Mouse (Mus musculus): Measurements from ENCODE around the gene Sult1a1. TPM values are rescaled to one million over a fixed set of nuclear protein-coding genes. Genes with fewer than 3 reads are reported as not detected.

Gene Sult1a1
- polyA plus RNA-seq, 1 experiment from 2014 or later = 18.5 TPM

- no peak overlapping the region for H3K27ac ChIP-seq (ENCODE audit: low read length)
- no peak overlapping the region for H3K4me2 ChIP-seq (ENCODE audit: low read depth, low read length)
- H3K4me3 ChIP-seq (ENCODE audit: low read length) = no peak overlapping the region
- 77% methylated on average over 8 of the region's 8 CpGs for WGBS
- peaks cover 17% of the 10 kb centered on the region for H3K4me1 ChIP-seq (ENCODE audit: control insufficient read depth, insufficient read depth, low read length)
- no peaks in the 10 kb centered on the region for H3K9me3 ChIP-seq (replicated peaks; ENCODE audit: control insufficient read depth, low read length)
- H3K9ac ChIP-seq (ENCODE audit: low read length) = no peak overlapping the region
- H3K36me3 ChIP-seq (ENCODE audit: control insufficient read depth, insufficient read depth) = peaks cover 2% of the 10 kb centered on the region; the same call in 1 of the 2 replicates
- ATAC-seq (replicated peaks; ENCODE audit: extremely low read depth, insufficient read depth, low FRiP score) = no peak
- H3K27me3 ChIP-seq (ENCODE audit: control insufficient read depth, insufficient read depth, low read length) = no peaks in the 10 kb centered on the region
Measured at GRCm38 (mm10) chr7:126678545-126679341, 2.5 kb upstream of the Sult1a1 start.

GRCm38 (mm10) chr7:126676631-126677220 lies 494 bp upstream of the Sult1a1 start:
- H3K36me3 ChIP-seq (ENCODE audit: control insufficient read depth, insufficient read depth) = peaks cover 14% of the 10 kb centered on the region
- peak overlapping the region; percentile 51; the same call in 1 of the 2 replicates for H3K4me2 ChIP-seq (ENCODE audit: low read depth, low read length)
- ATAC-seq (replicated peaks; ENCODE audit: extremely low read depth, insufficient read depth, low FRiP score) = no peak
- peaks cover 17% of the 10 kb centered on the region for H3K4me1 ChIP-seq (ENCODE audit: control insufficient read depth, insufficient read depth, low read length)
- no peak overlapping the region for H3K4me3 ChIP-seq (ENCODE audit: low read length)
- H3K27me3 ChIP-seq (ENCODE audit: control insufficient read depth, insufficient read depth, low read length) = no peaks in the 10 kb centered on the region
- no peak overlapping the region for H3K9ac ChIP-seq (ENCODE audit: low read length)
- WGBS = 64% methylated on average over 4 of the region's 4 CpGs
- H3K9me3 ChIP-seq (replicated peaks; ENCODE audit: control insufficient read depth, low read length) = no peaks in the 10 kb centered on the region
- H3K27ac ChIP-seq (ENCODE audit: low read length) = peak overlapping the region; percentile 89

- Histone ChIP-seq H3K27ac (ENCODE audit: low read length) (no peak overlapping the region), H3K9ac (ENCODE audit: low read length) (no peak overlapping the region), H3K4me3 (ENCODE audit: low read length) (no peak overlapping the region), H3K9me3 (replicated peaks; ENCODE audit: control insufficient read depth, low read length) (no peaks in the 10 kb centered on the region), H3K36me3 (ENCODE audit: control insufficient read depth, insufficient read depth) (peaks cover 19% of the 10 kb centered on the region), H3K27me3 (ENCODE audit: control insufficient read depth, insufficient read depth, low read length) (no peaks in the 10 kb centered on the region), H3K4me2 (ENCODE audit: low read depth, low read length) (peak overlapping the region; percentile 51; the same call in 1 of the 2 replicates), H3K4me1 (ENCODE audit: control insufficient read depth, insufficient read depth, low read length) (peaks cover 17% of the 10 kb centered on the region)
- ATAC-seq (replicated peaks; ENCODE audit: extremely low read depth, insufficient read depth, low FRiP score) = no peak
- WGBS = 94% methylated on average over 8 of the region's 8 CpGs
Measured at GRCm38 (mm10) chr7:126675104-126675503, 1.1 kb downstream of the Sult1a1 start.

- 88% methylated on average over 9 of the region's 9 CpGs for WGBS
Measured at GRCm38 (mm10) chr7:126672111-126672510, 4.1 kb downstream of the Sult1a1 start.

GRCm38 (mm10) chr7:126670152-126670551 lies 6.1 kb downstream of the Sult1a1 start:
- ATAC-seq (replicated peaks; ENCODE audit: extremely low read depth, insufficient read depth, low FRiP score) = no peak
- H3K9me3 ChIP-seq (replicated peaks; ENCODE audit: control insufficient read depth, low read length) = no peaks in the 10 kb centered on the region
- no peak overlapping the region for H3K4me2 ChIP-seq (ENCODE audit: low read depth, low read length)
- H3K4me1 ChIP-seq (ENCODE audit: control insufficient read depth, insufficient read depth, low read length) = peaks cover 7% of the 10 kb centered on the region; the same call in 1 of the 2 replicates
- no peak overlapping the region for H3K27ac ChIP-seq (ENCODE audit: low read length)
- peaks cover 32% of the 10 kb centered on the region for H3K36me3 ChIP-seq (ENCODE audit: control insufficient read depth, insufficient read depth)
- H3K4me3 ChIP-seq (ENCODE audit: low read length) = no peak overlapping the region
- no peaks in the 10 kb centered on the region for H3K27me3 ChIP-seq (ENCODE audit: control insufficient read depth, insufficient read depth, low read length)
- WGBS = 75% methylated on average over 3 of the region's 3 CpGs
- H3K9ac ChIP-seq (ENCODE audit: low read length) = no peak overlapping the region

More at GRCm38 (mm10) chr7:126672111-126672510, 4.1 kb downstream of the Sult1a1 start:
- Histone ChIP-seq H3K4me2 (ENCODE audit: low read depth, low read length) (no peak overlapping the region), H3K9ac (ENCODE audit: low read length) (no peak overlapping the region), H3K27me3 (ENCODE audit: control insufficient read depth, insufficient read depth, low read length) (no peaks in the 10 kb centered on the region), H3K9me3 (replicated peaks; ENCODE audit: control insufficient read depth, low read length) (no peaks in the 10 kb centered on the region), H3K36me3 (ENCODE audit: control insufficient read depth, insufficient read depth) (peaks cover 19% of the 10 kb centered on the region), H3K27ac (ENCODE audit: low read length) (no peak overlapping the region), H3K4me3 (ENCODE audit: low read length) (no peak overlapping the region), H3K4me1 (ENCODE audit: control insufficient read depth, insufficient read depth, low read length) (peaks cover 22% of the 10 kb centered on the region)
- ATAC-seq (replicated peaks; ENCODE audit: extremely low read depth, insufficient read depth, low FRiP score) = no peak

GRCm38 (mm10) chr7:126668452-126668851 lies 7.8 kb downstream of the Sult1a1 start:
- WGBS = 60% methylated on average over 5 of the region's 5 CpGs
- peaks cover 29% of the 10 kb centered on the region for H3K36me3 ChIP-seq (ENCODE audit: control insufficient read depth, insufficient read depth)
- no peak overlapping the region for H3K4me3 ChIP-seq (ENCODE audit: low read length)
- H3K4me1 ChIP-seq (ENCODE audit: control insufficient read depth, insufficient read depth, low read length) = 0 out of 2 replicates have a peak, but pooled peaks cover 5% of the 10 kb centered on the region
- no peaks in the 10 kb centered on the region for H3K9me3 ChIP-seq (replicated peaks; ENCODE audit: control insufficient read depth, low read length)
- H3K27me3 ChIP-seq (ENCODE audit: control insufficient read depth, insufficient read depth, low read length) = no peaks in the 10 kb centered on the region
- peak overlapping the region; percentile 78 for H3K27ac ChIP-seq (ENCODE audit: low read length)
- no peak overlapping the region for H3K4me2 ChIP-seq (ENCODE audit: low read depth, low read length)
- no peak overlapping the region for H3K9ac ChIP-seq (ENCODE audit: low read length)
- peak; percentile 64 for ATAC-seq (replicated peaks; ENCODE audit: extremely low read depth, insufficient read depth, low FRiP score)

GRCm38 (mm10) chr7:126667495-126668090 lies 8.6 kb downstream of the Sult1a1 start:
- 81% methylated on average over 9 of the region's 9 CpGs for WGBS
- ATAC-seq (replicated peaks; ENCODE audit: extremely low read depth, insufficient read depth, low FRiP score) = no peak
- Histone ChIP-seq H3K9me3 (replicated peaks; ENCODE audit: control insufficient read depth, low read length) (no peaks in the 10 kb centered on the region), H3K27me3 (ENCODE audit: control insufficient read depth, insufficient read depth, low read length) (no peaks in the 10 kb centered on the region), H3K4me2 (ENCODE audit: low read depth, low read length) (no peak overlapping the region), H3K4me3 (ENCODE audit: low read length) (no peak overlapping the region), H3K36me3 (ENCODE audit: control insufficient read depth, insufficient read depth) (peaks cover 26% of the 10 kb centered on the region), H3K4me1 (ENCODE audit: control insufficient read depth, insufficient read depth, low read length) (0 out of 2 replicates have a peak, but pooled peaks cover 5% of the 10 kb centered on the region), H3K9ac (ENCODE audit: low read length) (no peak overlapping the region), H3K27ac (ENCODE audit: low read length) (peak overlapping the region; percentile 78)

GRCm38 (mm10) chr7:126665269-126665668 lies 11.0 kb downstream of the Sult1a1 start:
- Histone ChIP-seq H3K4me3 (ENCODE audit: low read length) (no peak overlapping the region), H3K9ac (ENCODE audit: low read length) (no peak overlapping the region), H3K36me3 (ENCODE audit: control insufficient read depth, insufficient read depth) (peaks cover 15% of the 10 kb centered on the region), H3K27ac (ENCODE audit: low read length) (no peak overlapping the region), H3K27me3 (ENCODE audit: control insufficient read depth, insufficient read depth, low read length) (no peaks in the 10 kb centered on the region), H3K4me1 (ENCODE audit: control insufficient read depth, insufficient read depth, low read length) (0 out of 2 replicates have a peak, but pooled peaks cover 5% of the 10 kb centered on the region), H3K4me2 (ENCODE audit: low read depth, low read length) (no peak overlapping the region), H3K9me3 (replicated peaks; ENCODE audit: control insufficient read depth, low read length) (no peaks in the 10 kb centered on the region)
- no peak for ATAC-seq (replicated peaks; ENCODE audit: extremely low read depth, insufficient read depth, low FRiP score)
- 94% methylated on average over 3 of the region's 3 CpGs for WGBS

GRCm38 (mm10) chr7:126663646-126664045 lies 12.6 kb downstream of the Sult1a1 start:
- no peak overlapping the region for H3K9ac ChIP-seq (ENCODE audit: low read length)
- H3K27me3 ChIP-seq (ENCODE audit: control insufficient read depth, insufficient read depth, low read length) = no peaks in the 10 kb centered on the region
- 69% methylated on average over 8 of the region's 8 CpGs for WGBS
- H3K4me2 ChIP-seq (ENCODE audit: low read depth, low read length) = no peak overlapping the region
- ATAC-seq (replicated peaks; ENCODE audit: extremely low read depth, insufficient read depth, low FRiP score) = no peak; the same call in 1 of the 2 replicates
- 0 out of 2 replicates have a peak, but pooled peaks cover 5% of the 10 kb centered on the region for H3K4me1 ChIP-seq (ENCODE audit: control insufficient read depth, insufficient read depth, low read length)
- H3K27ac ChIP-seq (ENCODE audit: low read length) = no peak overlapping the region
- H3K9me3 ChIP-seq (replicated peaks; ENCODE audit: control insufficient read depth, low read length) = no peaks in the 10 kb centered on the region
- no peak overlapping the region for H3K4me3 ChIP-seq (ENCODE audit: low read length)
- H3K36me3 ChIP-seq (ENCODE audit: control insufficient read depth, insufficient read depth) = peaks cover 15% of the 10 kb centered on the region

All from heart, embryonic 16.5 days (tissue).